Mouse (Mus musculus): ENCODE measurements around the gene Rasa1. TPM values are rescaled to one million over a fixed set of nuclear protein-coding genes. Genes with fewer than 3 reads are reported as not detected.

The Rasa1 gene
- polyA plus RNA-seq, 1 experiment from 2014 or later, result 48.7 TPM

DNA sequence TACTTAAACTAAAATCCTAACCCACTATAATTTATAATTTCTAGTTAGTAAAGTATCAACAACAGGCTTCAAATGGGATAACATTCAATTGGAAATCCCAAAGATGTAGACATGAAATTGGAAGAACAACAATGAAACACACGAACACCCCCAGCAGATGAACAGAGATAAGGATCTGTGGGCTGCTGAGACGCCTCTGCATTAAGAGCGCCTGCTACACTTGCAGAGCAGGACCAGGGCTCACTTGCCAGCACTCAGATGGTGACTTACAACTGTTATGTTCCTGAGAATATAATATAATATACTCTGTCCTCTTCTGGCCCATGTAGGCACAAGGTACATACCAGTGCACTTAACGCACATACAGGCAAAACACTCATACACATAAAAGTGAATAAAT, 70.3 kb downstream of the Rasa1 start:
- no peaks in the 10 kb centered on the region for H3K27me3 ChIP-seq (ENCODE audit: low read depth, poor library complexity, severe bottlenecking)
- no peak overlapping the region for H3K4me3 ChIP-seq
- peaks cover 68% of the 10 kb centered on the region for H3K36me3 ChIP-seq
- DNase-seq (ENCODE audit: low spot score), result no peak
- H3K4me1 ChIP-seq, result no peaks in the 10 kb centered on the region
- WGBS, result 85% methylated on average over 4 of the region's 4 CpGs
- no peak overlapping the region for H3K27ac ChIP-seq
- H3K9me3 ChIP-seq (replicated peaks), result no peaks in the 10 kb centered on the region

DNA sequence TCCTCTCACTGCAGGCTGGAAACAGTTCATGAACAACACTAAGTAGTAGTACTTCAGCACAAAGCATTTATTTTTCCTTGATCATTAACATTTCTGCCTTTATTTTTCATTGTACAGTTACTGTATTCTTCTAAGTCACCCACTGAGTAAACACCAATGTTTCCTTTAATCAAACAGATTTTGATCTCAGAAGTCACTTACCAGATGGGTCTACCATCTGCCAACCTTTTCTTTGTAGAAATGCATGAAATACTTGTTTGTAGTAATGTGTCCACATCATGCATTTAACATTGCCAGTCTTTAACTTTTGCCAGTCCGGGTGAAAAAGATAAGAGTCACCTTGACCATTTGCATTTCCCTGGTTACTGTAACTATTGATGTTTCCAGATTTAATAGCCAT, 78.6 kb downstream of the Rasa1 start:
- Histone ChIP-seq H3K27ac (no peak overlapping the region), H3K36me3 (peaks cover 60% of the 10 kb centered on the region), H3K4me1 (no peaks in the 10 kb centered on the region), H3K27me3 (ENCODE audit: low read depth, poor library complexity, severe bottlenecking) (no peaks in the 10 kb centered on the region), H3K9me3 (replicated peaks) (no peaks in the 10 kb centered on the region), H3K4me3 (no peak overlapping the region)
- DNase-seq (ENCODE audit: low spot score), result no peak
- WGBS, result 89% methylated on average over 1 of the region's 1 CpGs

DNA sequence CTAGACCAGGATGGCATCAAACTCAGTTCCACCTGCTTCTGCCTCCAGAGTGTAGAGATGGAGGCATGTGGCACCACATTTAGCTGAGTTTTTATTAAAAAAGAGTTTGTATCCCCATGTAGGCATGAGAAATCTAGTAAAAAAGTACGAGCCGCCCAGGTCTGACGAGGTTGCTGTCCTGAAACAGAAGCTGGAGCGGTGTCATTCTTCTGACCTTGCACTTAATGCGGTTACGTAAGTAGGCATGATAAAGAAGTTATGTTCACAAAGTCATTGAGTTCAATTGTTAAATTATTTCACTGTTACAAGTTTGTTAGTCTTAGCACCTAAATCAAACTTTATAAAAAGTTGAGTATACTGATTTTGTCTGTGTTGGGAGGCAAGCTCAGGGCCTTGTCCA, 80.3 kb downstream of the Rasa1 start:
- H3K4me1 ChIP-seq, result no peaks in the 10 kb centered on the region
- no peaks in the 10 kb centered on the region for H3K27me3 ChIP-seq (ENCODE audit: low read depth, poor library complexity, severe bottlenecking)
- no peak for DNase-seq (ENCODE audit: low spot score)
- WGBS, result 93% methylated on average over 6 of the region's 6 CpGs
- H3K36me3 ChIP-seq, result peaks cover 55% of the 10 kb centered on the region
- no peaks in the 10 kb centered on the region for H3K9me3 ChIP-seq (replicated peaks)
- no peak overlapping the region for H3K4me3 ChIP-seq
- no peak overlapping the region for H3K27ac ChIP-seq

DNA sequence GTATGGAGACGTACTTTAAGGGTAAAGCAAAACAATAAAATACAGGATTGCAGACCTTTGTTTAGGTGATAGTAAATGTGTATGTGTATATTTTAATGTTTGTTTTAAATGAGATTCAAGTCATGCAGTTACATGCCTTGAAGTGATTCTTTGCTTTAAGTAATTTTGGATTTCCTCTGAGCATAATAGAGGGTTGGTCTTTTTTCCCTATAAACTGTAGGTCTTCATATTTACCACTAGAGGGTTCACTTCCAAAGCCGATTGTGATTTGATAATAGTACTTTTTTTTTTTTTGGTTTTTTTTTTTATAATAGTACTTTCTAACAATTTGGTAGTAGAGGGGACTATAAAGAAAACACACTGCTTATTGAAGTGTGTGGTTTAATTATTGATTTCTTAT, 81.4 kb downstream of the Rasa1 start:
- WGBS, result 82% methylated on average over 2 of the region's 2 CpGs
- no peaks in the 10 kb centered on the region for H3K9me3 ChIP-seq (replicated peaks)
- no peaks in the 10 kb centered on the region for H3K27me3 ChIP-seq (ENCODE audit: low read depth, poor library complexity, severe bottlenecking)
- no peak overlapping the region for H3K27ac ChIP-seq
- peaks cover 54% of the 10 kb centered on the region for H3K36me3 ChIP-seq
- no peak overlapping the region for H3K4me3 ChIP-seq
- no peaks in the 10 kb centered on the region for H3K4me1 ChIP-seq
- DNase-seq (ENCODE audit: low spot score), result no peak

DNA sequence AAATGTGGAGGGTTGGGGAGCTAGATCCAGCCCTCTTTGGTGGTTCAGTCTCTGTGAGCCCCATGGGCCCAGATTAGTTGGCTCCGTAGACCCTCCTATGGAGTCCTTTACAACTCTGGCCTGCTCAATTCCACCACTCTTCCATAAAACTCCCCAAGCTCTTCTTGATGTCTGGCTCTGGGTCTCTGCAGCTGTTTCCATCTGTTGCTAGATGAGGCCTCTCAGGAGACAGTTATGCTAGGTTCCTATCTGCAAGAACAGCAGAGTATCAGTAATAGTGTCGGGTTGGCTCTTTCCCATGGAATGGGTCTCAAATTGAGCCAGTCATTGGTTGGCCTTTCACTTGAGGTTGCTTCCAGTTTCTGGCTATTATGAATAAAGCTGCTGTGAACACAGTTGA, 97.7 kb downstream of the Rasa1 start:
- H3K4me1 ChIP-seq, result peaks cover 6% of the 10 kb centered on the region; the same call in 1 of the 2 replicates
- no peak overlapping the region for H3K27ac ChIP-seq
- peaks cover 31% of the 10 kb centered on the region for H3K36me3 ChIP-seq
- H3K4me3 ChIP-seq, result no peak overlapping the region
- 93% methylated on average over 2 of the region's 2 CpGs for WGBS
- H3K9me3 ChIP-seq (replicated peaks), result no peaks in the 10 kb centered on the region
- H3K27me3 ChIP-seq (ENCODE audit: low read depth, poor library complexity, severe bottlenecking), result no peaks in the 10 kb centered on the region
- DNase-seq (ENCODE audit: low spot score), result no peak

DNA sequence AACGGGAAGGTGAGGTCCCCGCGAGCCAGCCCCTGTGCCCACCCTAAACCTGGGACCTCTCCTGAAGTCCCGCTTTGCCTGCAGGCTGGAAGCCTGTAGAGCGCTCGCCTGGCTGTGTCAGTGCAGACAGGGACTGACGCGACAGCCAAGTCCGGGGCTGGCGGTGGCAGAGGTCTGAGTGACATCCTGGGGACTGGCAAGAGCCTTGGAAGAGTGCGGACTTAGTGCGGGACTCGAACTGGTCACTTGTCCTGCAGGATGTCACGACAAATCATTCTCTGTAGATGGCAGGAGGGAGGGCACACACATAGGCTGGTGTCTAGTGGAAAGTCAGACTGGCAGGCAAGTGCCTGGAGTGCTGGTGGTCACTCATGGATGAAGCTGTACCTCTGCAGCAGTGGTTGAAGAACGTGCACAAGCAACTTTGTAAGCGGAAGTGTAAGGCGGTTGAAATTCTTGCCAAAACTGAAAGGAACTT, 99.2 kb downstream of the Rasa1 start:
- peaks cover 6% of the 10 kb centered on the region; the same call in 1 of the 2 replicates for H3K4me1 ChIP-seq
- no peak for DNase-seq (ENCODE audit: low spot score)
- no peaks in the 10 kb centered on the region for H3K27me3 ChIP-seq (ENCODE audit: low read depth, poor library complexity, severe bottlenecking)
- 3% methylated on average over 17 of the region's 17 CpGs for WGBS
- H3K27ac ChIP-seq, result peak overlapping the region; percentile 91
- no peaks in the 10 kb centered on the region for H3K9me3 ChIP-seq (replicated peaks)
- peaks cover 29% of the 10 kb centered on the region for H3K36me3 ChIP-seq
- peak overlapping the region; percentile 95 for H3K4me3 ChIP-seq

DNA sequence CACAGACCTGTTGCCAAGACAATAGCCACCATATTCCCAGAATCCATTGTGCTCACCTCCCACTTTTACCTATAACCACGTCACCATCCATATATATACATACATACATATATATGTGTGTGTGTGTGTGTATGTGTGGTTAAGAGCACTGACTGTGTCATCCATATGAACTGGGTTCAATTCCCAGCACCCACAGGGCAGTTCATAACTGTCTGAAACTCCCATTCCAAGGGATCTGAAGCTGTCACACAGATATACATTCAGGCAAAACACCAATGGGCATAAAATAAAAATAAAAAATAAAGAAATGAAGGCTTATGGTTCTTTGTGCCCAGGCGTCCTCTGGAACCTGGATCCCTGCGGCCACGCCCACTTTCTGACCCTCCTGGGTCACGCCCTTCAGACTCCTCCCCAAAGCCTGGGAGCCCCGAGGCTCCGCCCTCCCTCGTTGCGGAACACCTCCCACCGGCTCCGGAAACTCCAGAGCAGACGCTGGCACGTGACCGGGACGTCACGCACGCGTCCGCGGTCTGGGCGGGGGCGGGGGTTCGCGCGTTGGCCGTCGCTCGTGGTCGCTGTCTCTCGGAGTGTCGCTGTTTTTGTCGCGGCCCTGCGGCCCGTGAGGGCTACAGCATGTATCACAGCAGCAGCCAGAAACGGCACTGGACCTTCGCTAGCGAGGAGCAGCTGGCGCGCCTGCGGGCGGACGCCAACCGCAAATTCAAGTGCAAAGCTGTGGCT, 99.9 kb downstream of the Rasa1 start, which contains the start of gene Ccnh:
TSS of gene Ccnh (plus strand) at position 506 of the 741 bp plus-strand sequence.
- Histone ChIP-seq H3K4me1 (peaks cover 6% of the 10 kb centered on the region; the same call in 1 of the 2 replicates), H3K27me3 (ENCODE audit: low read depth, poor library complexity, severe bottlenecking) (no peaks in the 10 kb centered on the region), H3K36me3 (peaks cover 27% of the 10 kb centered on the region), H3K4me3 (peak within 1 kb of the TSS; percentile 95), H3K9me3 (replicated peaks) (no peaks in the 10 kb centered on the region), H3K27ac (peak within 1 kb of the TSS; percentile 91)
- 2% methylated on average over 44 of the region's 44 CpGs for WGBS
- DNase-seq (ENCODE audit: low spot score), result peak; percentile 93

Other genes with a start within 250 kb of the Rasa1 start
- gene Ccnh, start 99.7 kb downstream of the Rasa1 start, polyA plus RNA-seq (2016; fragmentation: Nextera tagmentation; extraction: Ambion mirVana), result 97.9 and 105 TPM in 2 replicates

Data from limb, embryonic 10.5 days (tissue).